In the genomic region with DNA sequence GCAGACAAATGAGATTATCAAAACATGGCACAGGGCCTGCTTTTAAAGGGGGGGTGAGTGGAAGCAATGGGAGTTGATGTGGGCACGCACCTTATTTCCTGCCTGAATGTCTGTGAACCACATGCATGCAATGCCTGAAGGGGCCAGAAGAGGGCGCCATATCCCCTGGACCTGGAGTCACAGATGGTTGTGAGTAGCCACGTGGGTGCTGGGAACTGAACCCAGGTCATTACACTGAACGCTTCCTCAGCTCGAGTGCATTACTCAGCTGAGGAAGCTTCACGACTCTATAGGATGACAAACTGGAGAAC, we compare ENCODE assay signal across 8 mouse cellular contexts. TPM values are rescaled to one million over a fixed set of nuclear protein-coding genes. Genes with fewer than 3 reads are reported as not detected.
DNase-seq lines count a peak whose midpoint lies in the region; ATAC-seq and TF ChIP-seq lines count a peak whose summit lies in the region.
"Had no signal": no experiment of that assay in that cellular context is flagged by ENCODE, and none has a peak within 500 bp of the region (broad histone marks: within the 10 kb centered on the region; RNA-seq: fewer than 3 reads in every experiment).

No protein-coding gene starts in this region.

- no peaks in the 10 kb centered on the region for H3K9me3 ChIP-seq in limb, embryonic 11.5 days (ENCODE audit: control insufficient read depth, low read length)
- 0 out of 2 replicates have a peak, but pooled peaks cover 4% of the 10 kb centered on the region for H3K9me3 ChIP-seq in limb, embryonic 10.5 days (replicated peaks)

- no peak overlapping the region for H3K27ac ChIP-seq in limb, embryonic 11.5 days (replicated peaks; ENCODE audit: low read depth, low read length)
- no peak overlapping the region for H3K27ac ChIP-seq in limb, embryonic 10.5 days
- no peak overlapping the region for H3K27ac ChIP-seq in thymus, adult 2 months (ENCODE audit: control insufficient read depth, insufficient read depth, low read length)

- no peak overlapping the region for H3K4me2 ChIP-seq in limb, embryonic 11.5 days (ENCODE audit: low read depth, severe bottlenecking)
- H3K4me2 ChIP-seq: heart, embryonic 13.5 days had no signal

- no peaks in the 10 kb centered on the region for H3K36me3 ChIP-seq in limb, embryonic 11.5 days (ENCODE audit: control insufficient read depth, insufficient read depth, low read length)
- H3K36me3 ChIP-seq in limb, embryonic 10.5 days, result no peaks in the 10 kb centered on the region
- no peaks in the 10 kb centered on the region for H3K36me3 ChIP-seq in thymus, adult 2 months (ENCODE audit: control insufficient read depth, insufficient read depth, low read length)
- H3K36me3 ChIP-seq: heart, embryonic 13.5 days had no signal

- DNase-seq in limb, embryonic 11.5 days (ENCODE audit: low spot score), result peak; percentile 23
- no peak for DNase-seq in limb, embryonic 10.5 days (ENCODE audit: low spot score)
- DNase-seq in NIH3T3 (ENCODE audit: low read depth), result peak; percentile 6
- peak; percentile 27 to 36 for DNase-seq in lung, postnatal 4 days
- peak; percentile 36 for DNase-seq in thymus, adult 2 months
- DNase-seq in Muller cell, postnatal 12 days (ENCODE audit: inconsistent ontology term), result no peak

- no peaks in the 10 kb centered on the region for H3K4me1 ChIP-seq in limb, embryonic 11.5 days (ENCODE audit: control insufficient read depth, insufficient read depth, low read length)
- peaks cover 19% of the 10 kb centered on the region for H3K4me1 ChIP-seq in limb, embryonic 10.5 days
- H3K4me1 ChIP-seq in thymus, adult 2 months (replicated peaks; ENCODE audit: control insufficient read depth, insufficient read depth, low read length), result peaks cover 13% of the 10 kb centered on the region

- no peak overlapping the region for H3K9ac ChIP-seq in limb, embryonic 11.5 days (ENCODE audit: low read length)
- H3K9ac ChIP-seq: heart, embryonic 13.5 days had no signal

- no peak for ATAC-seq in limb, embryonic 11.5 days (ENCODE audit: insufficient number of reproducible peaks, low FRiP score, low TSS enrichment, low read depth)
- ATAC-seq in megakaryocyte-erythroid progenitor cell, adult 5-6 weeks (replicated peaks; ENCODE audit: low FRiP score, low TSS enrichment, poor library complexity, severe bottlenecking), result no peak

- TF ChIP-seq CTCF in thymus, adult 2 months (IDR thresholded peaks at IDR 0.05; ENCODE audit: borderline replicate concordance, control insufficient read depth, extremely low read depth, insufficient read depth, low read length, poor library complexity), result peak; percentile 81; the same call in 1 of the 2 replicates

- H3K4me3 ChIP-seq in limb, embryonic 11.5 days (ENCODE audit: low read depth, low read length), result no peak overlapping the region
- no peak overlapping the region for H3K4me3 ChIP-seq in limb, embryonic 10.5 days
- no peak overlapping the region for H3K4me3 ChIP-seq in thymus, adult 2 months (ENCODE audit: control insufficient read depth, insufficient read depth, low read length)
- H3K4me3 ChIP-seq: heart, embryonic 13.5 days had no signal

- TF ChIP-seq POLR2A in thymus, adult 2 months (IDR thresholded peaks at IDR 0.05; ENCODE audit: control insufficient read depth, extremely low read depth, insufficient read depth, low read length, poor library complexity), result no peak

- WGBS in limb, embryonic 11.5 days, result 81% methylated on average over 6 of the region's 6 CpGs
- WGBS in limb, embryonic 10.5 days, result 85% methylated on average over 6 of the region's 6 CpGs
- 95% methylated on average over 6 of the region's 6 CpGs for WGBS in thymus, adult 2 months

- H3K27me3 ChIP-seq in limb, embryonic 11.5 days (ENCODE audit: control insufficient read depth, insufficient read depth, low read length), result no peaks in the 10 kb centered on the region
- peaks cover 17% of the 10 kb centered on the region for H3K27me3 ChIP-seq in limb, embryonic 10.5 days (ENCODE audit: low read depth, poor library complexity, severe bottlenecking)
- H3K27me3 ChIP-seq in thymus, adult 2 months (ENCODE audit: control insufficient read depth, insufficient read depth, low read length), result no peaks in the 10 kb centered on the region
- H3K27me3 ChIP-seq: heart, embryonic 13.5 days had no signal

RNA-seq across cellular contexts. Expression of a gene that starts 1.6 kb away (rescaled TPM):
- polyA plus RNA-seq in limb, embryonic 11.5 days (2014; fragmentation: Nextera tagmentation; extraction: Ambion mirVana), result 4.7 and 5.2 TPM in 2 replicates
- 3.2 and 3.3 TPM in 2 replicates for polyA plus RNA-seq in limb, embryonic 10.5 days (2016; fragmentation: Nextera tagmentation; extraction: Ambion mirVana)
- 9.3 and 9.8 TPM in 2 replicates for polyA plus RNA-seq in thymus, adult 2 months (2012; rRNA removed)
- 12.9 and 17.8 TPM in 2 replicates for total RNA-seq in megakaryocyte-erythroid progenitor cell, adult 5-6 weeks (2014; fragmentation: Nextera tagmentation)
- total RNA-seq in megakaryocyte-erythroid progenitor cell, adult 5-6 weeks (2017), result 8.3 and 10.4 TPM in 2 replicates

Comparison
In these comparisons a context has a peak if more than half of its experiments do, and no peak if none do; other contexts are left out.
1. DNase-seq: peak in limb, embryonic 11.5 days (single experiment), NIH3T3 (single experiment), lung, postnatal 4 days (2 of 2) and thymus, adult 2 months (single experiment); none in limb, embryonic 10.5 days (single experiment) and Muller cell, postnatal 12 days (single experiment).